Mouse (Mus musculus): ENCODE results near the gene Exoc3l2.

Gene Exoc3l2

DNA sequence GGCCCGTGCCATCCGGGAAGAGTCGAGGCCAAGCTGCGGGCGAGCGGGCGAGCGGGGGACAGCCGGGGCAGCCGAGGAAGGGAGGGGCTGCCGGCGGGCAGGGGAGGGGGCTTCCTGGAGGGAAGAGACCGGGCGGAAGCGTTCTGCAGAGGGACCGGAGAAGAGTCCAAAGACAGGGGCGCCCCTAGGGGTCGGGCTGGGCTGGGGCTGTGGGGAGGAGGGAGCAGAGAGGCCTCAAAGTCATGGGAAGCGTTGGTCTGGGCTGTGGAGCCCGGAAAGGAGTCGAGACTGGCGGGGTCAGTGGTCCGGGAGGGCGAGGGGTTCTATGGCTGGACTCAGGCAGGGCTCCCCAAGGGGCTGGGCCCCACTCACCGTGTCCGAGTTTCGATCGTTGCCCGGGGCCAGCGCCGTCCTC is 5.1 kb upstream of the Exoc3l2 start:
- peaks cover 11% of the 10 kb centered on the region for H3K36me3 ChIP-seq (ENCODE audit: insufficient read depth, low read length)
- H3K27me3 ChIP-seq (ENCODE audit: insufficient read depth, low read length) = peaks cover 7% of the 10 kb centered on the region; the same call in 1 of the 2 replicates
- peak overlapping the region; percentile 85 for H3K4me3 ChIP-seq (replicated peaks; ENCODE audit: low read length)
- H3K4me1 ChIP-seq (replicated peaks; ENCODE audit: low read depth, low read length) = peaks cover 81% of the 10 kb centered on the region
- H3K9me3 ChIP-seq (ENCODE audit: low read length) = no peaks in the 10 kb centered on the region
- TF ChIP-seq NANOG (IDR thresholded peaks at IDR 0.05; ENCODE audit: borderline replicate concordance, low read length) = no peak
- TF ChIP-seq CTCF (conservative IDR thresholded peaks at IDR 0.05; ENCODE audit: low read length) = peak; percentile 20; the same call in 1 of the 2 replicates

- peaks cover 84% of the 10 kb centered on the region for H3K4me1 ChIP-seq (replicated peaks; ENCODE audit: low read depth, low read length)
- no peaks in the 10 kb centered on the region for H3K9me3 ChIP-seq (ENCODE audit: low read length)
- H3K4me3 ChIP-seq (replicated peaks; ENCODE audit: low read length) = peak within 1 kb of the TSS; percentile 85
- TF ChIP-seq POU5F1 (IDR thresholded peaks at IDR 0.05; ENCODE audit: borderline replicate concordance, low read length) (no peak), NANOG (IDR thresholded peaks at IDR 0.05; ENCODE audit: borderline replicate concordance, low read length) (no peak), CTCF (conservative IDR thresholded peaks at IDR 0.05; ENCODE audit: low read length) (no peak)
- peaks cover 7% of the 10 kb centered on the region; the same call in 1 of the 2 replicates for H3K27me3 ChIP-seq (ENCODE audit: insufficient read depth, low read length)
- H3K36me3 ChIP-seq (ENCODE audit: insufficient read depth, low read length) = peaks cover 6% of the 10 kb centered on the region
Observed at GRCm38 (mm10) chr7:19458591-19459111, 4.5 kb upstream of the Exoc3l2 start, which contains the start of gene Mark4. TSS of gene Mark4 (minus strand) at chr7:19458821.

DNA sequence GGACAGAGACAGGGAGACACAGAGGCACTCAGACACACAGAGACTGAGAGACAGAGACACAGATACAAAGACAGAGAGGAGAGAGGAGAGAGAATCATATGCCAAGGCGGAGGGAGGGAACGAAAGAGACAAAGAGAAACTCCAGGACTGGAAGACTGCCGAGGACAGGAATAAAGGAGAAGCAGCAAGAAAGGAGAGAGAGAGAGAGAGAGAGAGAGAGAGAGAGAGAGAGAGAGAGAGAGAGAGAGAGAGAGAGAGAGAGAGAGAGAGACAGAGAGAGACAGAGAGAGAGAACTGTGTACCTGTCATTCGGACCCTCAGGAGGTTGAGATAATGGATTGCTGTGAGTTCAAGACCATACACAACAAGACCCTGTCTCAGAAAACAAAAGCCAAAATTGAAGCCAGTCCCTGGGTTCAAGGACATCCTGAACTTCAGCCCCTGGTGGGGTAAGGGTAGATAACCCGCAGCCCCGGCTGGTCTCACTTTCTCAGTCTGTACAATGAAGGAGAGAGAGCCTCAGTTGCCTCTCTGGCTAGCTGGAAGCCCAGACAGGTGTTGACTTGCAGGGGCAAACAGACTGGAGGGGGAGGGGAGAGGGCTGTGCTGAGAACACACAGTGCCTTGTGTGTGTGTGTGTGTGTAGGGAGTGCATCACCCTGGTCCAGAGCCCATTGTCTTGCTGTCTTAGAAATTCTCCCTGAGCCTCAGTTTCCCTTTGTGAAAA is 3.8 kb upstream of the Exoc3l2 start:
- peaks cover 7% of the 10 kb centered on the region; the same call in 1 of the 2 replicates for H3K27me3 ChIP-seq (ENCODE audit: insufficient read depth, low read length)
- peaks cover 3% of the 10 kb centered on the region for H3K36me3 ChIP-seq (ENCODE audit: insufficient read depth, low read length)
- H3K9me3 ChIP-seq (ENCODE audit: low read length) = no peaks in the 10 kb centered on the region
- H3K4me3 ChIP-seq (replicated peaks; ENCODE audit: low read length) = peak overlapping the region; percentile 85
- TF ChIP-seq CTCF (conservative IDR thresholded peaks at IDR 0.05; ENCODE audit: low read length) (no peak), POU5F1 (IDR thresholded peaks at IDR 0.05; ENCODE audit: borderline replicate concordance, low read length) (no peak), NANOG (IDR thresholded peaks at IDR 0.05; ENCODE audit: borderline replicate concordance, low read length) (no peak)
- H3K4me1 ChIP-seq (replicated peaks; ENCODE audit: low read depth, low read length) = peaks cover 82% of the 10 kb centered on the region

DNA sequence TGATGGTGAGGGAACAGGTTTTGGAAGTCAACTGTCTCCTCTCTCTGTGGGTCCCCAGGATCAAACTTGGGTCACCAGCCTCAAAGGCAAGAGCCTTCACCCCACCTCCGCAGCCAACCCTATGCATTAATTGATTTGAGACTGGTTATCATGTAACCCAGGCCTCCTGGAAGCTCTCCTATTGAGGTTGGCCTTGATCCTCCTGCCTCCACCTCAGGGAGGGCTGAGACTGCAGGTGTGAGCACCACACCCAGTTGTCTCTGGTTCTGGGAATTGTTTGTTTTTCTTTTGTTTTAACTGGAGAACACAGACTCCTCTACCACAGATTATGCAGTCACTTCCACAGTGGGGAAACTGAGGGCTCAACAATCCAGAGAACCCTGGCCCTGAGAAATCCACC is 2.6 kb upstream of the Exoc3l2 start:
- Histone ChIP-seq H3K4me3 (replicated peaks; ENCODE audit: low read length) (peak overlapping the region; percentile 23; the same call in 1 of the 2 replicates), H3K36me3 (ENCODE audit: insufficient read depth, low read length) (peaks cover 3% of the 10 kb centered on the region), H3K9me3 (ENCODE audit: low read length) (no peaks in the 10 kb centered on the region), H3K4me1 (replicated peaks; ENCODE audit: low read depth, low read length) (peaks cover 84% of the 10 kb centered on the region), H3K27me3 (ENCODE audit: insufficient read depth, low read length) (peaks cover 17% of the 10 kb centered on the region)
- no peak for TF ChIP-seq CTCF (conservative IDR thresholded peaks at IDR 0.05; ENCODE audit: low read length)
- TF ChIP-seq NANOG (IDR thresholded peaks at IDR 0.05; ENCODE audit: borderline replicate concordance, low read length) = no peak
- TF ChIP-seq POU5F1 (IDR thresholded peaks at IDR 0.05; ENCODE audit: borderline replicate concordance, low read length) = no peak

DNA sequence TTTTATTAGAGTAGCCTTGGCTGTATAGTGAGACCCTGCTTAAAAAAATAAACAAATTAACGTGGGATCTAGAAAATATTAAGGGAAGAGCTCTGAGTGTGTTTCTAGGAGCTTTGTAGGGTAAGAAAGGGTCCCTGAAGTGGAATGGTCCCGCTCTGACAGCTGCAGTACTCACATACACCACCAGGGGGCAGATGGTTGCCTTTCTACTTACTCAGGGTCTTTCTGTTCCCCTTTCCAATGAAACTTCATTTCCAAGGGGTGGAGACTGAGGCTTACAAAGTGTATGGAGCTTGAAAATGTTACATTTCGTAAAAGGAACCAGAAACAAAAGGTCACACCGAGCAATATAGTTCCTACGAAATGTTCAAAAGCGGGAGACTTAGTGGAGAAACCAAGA is 1.6 kb upstream of the Exoc3l2 start:
- TF ChIP-seq CTCF (conservative IDR thresholded peaks at IDR 0.05; ENCODE audit: low read length) (peak; percentile 94), POU5F1 (IDR thresholded peaks at IDR 0.05; ENCODE audit: borderline replicate concordance, low read length) (no peak), NANOG (IDR thresholded peaks at IDR 0.05; ENCODE audit: borderline replicate concordance, low read length) (no peak)
- H3K4me1 ChIP-seq (replicated peaks; ENCODE audit: low read depth, low read length) = peaks cover 81% of the 10 kb centered on the region

GRCm38 (mm10) chr7:19462443-19462842 is 688 bp upstream of the Exoc3l2 start:
- Histone ChIP-seq H3K27me3 (ENCODE audit: insufficient read depth, low read length) (peaks cover 29% of the 10 kb centered on the region), H3K4me1 (replicated peaks; ENCODE audit: low read depth, low read length) (peaks cover 76% of the 10 kb centered on the region), H3K4me3 (replicated peaks; ENCODE audit: low read length) (peak overlapping the region; percentile 27), H3K9me3 (ENCODE audit: low read length) (no peaks in the 10 kb centered on the region), H3K36me3 (ENCODE audit: insufficient read depth, low read length) (no peaks in the 10 kb centered on the region)
- TF ChIP-seq CTCF (conservative IDR thresholded peaks at IDR 0.05; ENCODE audit: low read length) = no peak
- TF ChIP-seq NANOG (IDR thresholded peaks at IDR 0.05; ENCODE audit: borderline replicate concordance, low read length) = no peak
- no peak for TF ChIP-seq POU5F1 (IDR thresholded peaks at IDR 0.05; ENCODE audit: borderline replicate concordance, low read length)

More for the DNA sequence above, 1.6 kb upstream of the Exoc3l2 start:
- H3K36me3 ChIP-seq (ENCODE audit: insufficient read depth, low read length) = no peaks in the 10 kb centered on the region; the same call in 1 of the 2 replicates
- peaks cover 24% of the 10 kb centered on the region for H3K27me3 ChIP-seq (ENCODE audit: insufficient read depth, low read length)
- no peaks in the 10 kb centered on the region for H3K9me3 ChIP-seq (ENCODE audit: low read length)
- H3K4me3 ChIP-seq (replicated peaks; ENCODE audit: low read length) = no peak overlapping the region

GRCm38 (mm10) chr7:19464367-19465307 is 1.5 kb downstream of the Exoc3l2 start:
- H3K36me3 ChIP-seq (ENCODE audit: insufficient read depth, low read length) = no peaks in the 10 kb centered on the region
- no peak for TF ChIP-seq NANOG (IDR thresholded peaks at IDR 0.05; ENCODE audit: borderline replicate concordance, low read length)
- no peak for TF ChIP-seq POU5F1 (IDR thresholded peaks at IDR 0.05; ENCODE audit: borderline replicate concordance, low read length)
- TF ChIP-seq CTCF (conservative IDR thresholded peaks at IDR 0.05; ENCODE audit: low read length) = no peak
- H3K4me3 ChIP-seq (replicated peaks; ENCODE audit: low read length) = peak overlapping the region; percentile 51
- H3K27me3 ChIP-seq (ENCODE audit: insufficient read depth, low read length) = peaks cover 39% of the 10 kb centered on the region
- peaks cover 80% of the 10 kb centered on the region for H3K4me1 ChIP-seq (replicated peaks; ENCODE audit: low read depth, low read length)
- no peaks in the 10 kb centered on the region for H3K9me3 ChIP-seq (ENCODE audit: low read length)

Measured in E14TG2a.4 (cell line).